Mouse (Mus musculus) testis, adult 2 months (tissue): Measurements from ENCODE around the gene Cpt1c.

Experiments used
- CTCF ChIP-seq: fragments of 200-500 bp; IDR thresholded peaks from 2 replicates; pipeline ENCODE4 v1.5.1; 2012; ENCODE audit warnings: low read depth, mild to moderate bottlenecking, inconsistent platforms, low read length, moderate library complexity; ENCODE audit not compliant: control insufficient read depth, insufficient read depth, insufficient replicate concordance
- POLR2A ChIP-seq: fragments of 200-500 bp; IDR thresholded peaks from 2 replicates; pipeline ENCODE4 v1.6.1; 2012; ENCODE audit warnings: low read depth, mild to moderate bottlenecking, inconsistent platforms, low read length, moderate library complexity; ENCODE audit not compliant: control insufficient read depth

DNA sequence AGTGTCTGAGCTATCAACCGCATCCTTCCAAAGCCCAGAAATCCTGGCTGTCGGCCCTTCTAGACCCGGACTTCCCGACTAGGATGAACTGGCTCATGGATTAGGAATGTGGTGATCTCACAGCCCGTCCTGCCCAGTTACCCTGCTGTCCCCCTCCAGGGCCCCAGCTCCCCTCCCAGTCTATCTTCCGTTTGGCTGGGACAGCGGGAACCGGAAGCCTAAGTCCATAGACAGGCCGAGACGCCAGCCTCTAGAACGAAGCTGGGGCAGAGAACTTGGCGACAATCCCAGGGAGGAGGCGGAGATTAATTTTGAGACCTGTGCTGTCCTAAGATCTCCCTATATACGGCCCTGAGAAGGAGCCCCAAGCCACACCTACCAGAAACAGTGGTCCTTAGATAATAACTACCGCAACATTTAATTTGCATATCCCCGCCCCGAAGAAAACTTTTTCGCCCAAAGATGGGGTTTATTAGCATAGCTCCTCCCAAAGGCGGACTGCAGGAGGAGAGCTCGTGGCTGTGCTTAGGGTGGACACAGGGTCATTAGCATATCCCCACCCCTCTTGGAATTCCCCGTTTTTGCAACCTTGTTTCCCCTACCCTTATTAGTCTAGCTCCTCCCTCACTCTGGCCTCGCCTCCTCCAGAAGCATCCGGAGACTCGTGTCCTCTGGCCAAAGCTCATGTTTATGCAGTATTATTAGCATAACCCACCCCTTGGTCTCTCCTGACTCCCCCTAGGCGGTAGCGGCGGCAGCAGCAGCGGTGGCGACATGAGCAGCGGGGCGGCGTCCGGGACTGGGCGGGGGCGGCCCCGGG lies 42.8 kb upstream of the Cpt1c start, which contains the start of gene Rras:
- TF ChIP-seq CTCF = no peak
- TF ChIP-seq POLR2A = peak; percentile 61
